Comparison of ENCODE assay signal across 9 mouse cellular contexts in genomic region chr10:80963031-80963975, GRCm38 (mm10). TPM values are rescaled to one million over a fixed set of nuclear protein-coding genes. Genes with fewer than 3 reads are reported as not detected.
DNase-seq lines count a peak whose midpoint lies in the region; ATAC-seq and TF ChIP-seq lines count a peak whose summit lies in the region.
"Had no signal": no experiment of that assay in that cellular context is flagged by ENCODE, and none has a peak within 500 bp of the region (broad histone marks: within the 10 kb centered on the region; RNA-seq: fewer than 3 reads in every experiment).

No protein-coding gene starts in this region.

- no peak for TF ChIP-seq POLR2A in cortical plate, adult 2 months (IDR thresholded peaks at IDR 0.05; ENCODE audit: extremely low read depth, insufficient read depth, low read length)

- no peaks in the 10 kb centered on the region for H3K36me3 ChIP-seq in macrophage (ENCODE audit: inconsistent target)

- no peaks in the 10 kb centered on the region for H3K4me1 ChIP-seq in cortical plate, adult 2 months (ENCODE audit: control insufficient read depth, insufficient read depth, low read length)

- DNase-seq in left cerebral cortex, adult 11 months (ENCODE audit: low spot score), result peak; percentile 35
- DNase-seq in left cerebral cortex, postnatal 14 days (ENCODE audit: low spot score in 2 of 2), result no peak
- DNase-seq in kidney, postnatal 36 days, result peak; percentile 73 to 82
- DNase-seq in yolk sac, embryonic 10.5 days (ENCODE audit: low spot score), result no peak
- DNase-seq in left cerebral cortex, adult 8-10 months (ENCODE audit: low spot score in 2 of 2), result no peak

- no peaks in the 10 kb centered on the region for H3K79me2 ChIP-seq in macrophage (ENCODE audit: inconsistent target)

- ATAC-seq in megakaryocyte-erythroid progenitor cell, adult 5-6 weeks (replicated peaks; ENCODE audit: low FRiP score, low TSS enrichment, poor library complexity, severe bottlenecking), result no peak

- TF ChIP-seq CTCF in cortical plate, adult 2 months (IDR thresholded peaks at IDR 0.05; ENCODE audit: extremely low read depth, insufficient read depth, low read length), result no peak

- 44% methylated on average over 12 of the region's 12 CpGs for WGBS in macrophage (ENCODE audit: missing documents)

- no peak overlapping the region for H3K4me3 ChIP-seq in cortical plate, adult 2 months (ENCODE audit: insufficient read depth, low read length)
- H3K4me3 ChIP-seq in macrophage (ENCODE audit: inconsistent target), result no peak overlapping the region
- H3K4me3 ChIP-seq: megakaryocyte, embryonic 14.5 days had no signal

- intact Hi-C loops in left cerebral cortex, postnatal 14 days (cut with DNase I), result no loop called here

- 0 out of 2 replicates have a peak overlapping the region, but pooled peaks have one; percentile 30 for H3K27ac ChIP-seq in cortical plate, adult 2 months (ENCODE audit: insufficient read depth, low read length)
- H3K27ac ChIP-seq in macrophage, result peak overlapping the region; percentile 76

RNA-seq across cellular contexts. Expression of gene Gadd45b, which starts 33.4 kb away (rescaled TPM):
- 10 to 100 TPM; 11.9 to 12.5 TPM for total RNA-seq in left cerebral cortex, postnatal 14 days (2021)
- 23.9 and 25.6 TPM in 2 replicates for polyA plus RNA-seq in cortical plate, adult 2 months (2012; rRNA removed)
- total RNA-seq in macrophage (2018; cell fraction: chromatin; rRNA removed), result 1,000 to 10,000 TPM in 1 of 26 experiments, 100 to 1,000 TPM in 25; 108 to 1,046 (median 613) TPM
- total RNA-seq in macrophage (2018; cell fraction: cytosol; rRNA removed), result 100 to 1,000 TPM; 117 to 845 (median 491) TPM
- total RNA-seq in macrophage (2018; cell fraction: nucleus; rRNA removed), result 1,000 to 10,000 TPM in 14 of 26 experiments, 100 to 1,000 TPM in 12; 109 to 1,748 (median 1,022) TPM
- polyA plus RNA-seq in macrophage (2018), result 45.9 to 89.8 TPM (median 71.3 TPM) in 3 replicates
- 10 to 100 TPM; 13.8 to 24.0 (median 20.6) TPM for total RNA-seq in left cerebral cortex, adult 8-10 months (2022)
- total RNA-seq in megakaryocyte-erythroid progenitor cell, adult 5-6 weeks (2014; fragmentation: Nextera tagmentation), result not detected in 2 replicates
- 7.5 and 8.7 TPM in 2 replicates for total RNA-seq in megakaryocyte-erythroid progenitor cell, adult 5-6 weeks (2017)

RNA-seq across cellular contexts. Expression of gene Lmnb2, which starts 45.3 kb away (rescaled TPM):
- total RNA-seq in left cerebral cortex, postnatal 14 days (2021), result 10 to 100 TPM; 19.7 to 20.1 TPM
- 23.6 and 24.5 TPM in 2 replicates for polyA plus RNA-seq in cortical plate, adult 2 months (2012; rRNA removed)
- total RNA-seq in macrophage (2018; cell fraction: chromatin; rRNA removed), result 10 to 100 TPM in 19 of 26 experiments, 1 to 10 TPM in 7; 5.1 to 30.1 (median 12.9) TPM
- total RNA-seq in macrophage (2018; cell fraction: cytosol; rRNA removed), result 1 to 10 TPM; 4.0 to 9.6 (median 7.0) TPM
- 10 to 100 TPM in 10 of 26 experiments, 1 to 10 TPM in 16; 4.9 to 32.4 (median 8.3) TPM for total RNA-seq in macrophage (2018; cell fraction: nucleus; rRNA removed)
- 6.2 to 17.4 TPM (median 7.2 TPM) in 3 replicates for polyA plus RNA-seq in macrophage (2018)
- total RNA-seq in left cerebral cortex, adult 8-10 months (2022), result 10 to 100 TPM; 17.6 to 21.2 (median 20.1) TPM
- total RNA-seq in megakaryocyte-erythroid progenitor cell, adult 5-6 weeks (2014; fragmentation: Nextera tagmentation), result 14.9 and 24.4 TPM in 2 replicates
- total RNA-seq in megakaryocyte-erythroid progenitor cell, adult 5-6 weeks (2017), result 24.0 and 29.0 TPM in 2 replicates

RNA-seq across cellular contexts. Expression of gene Gng7, which starts 51.4 kb away (rescaled TPM):
- total RNA-seq in left cerebral cortex, postnatal 14 days (2021), result 100 to 1,000 TPM; 120 to 135 TPM
- polyA plus RNA-seq in cortical plate, adult 2 months (2012; rRNA removed), result 77.9 and 152 TPM in 2 replicates
- 1 to 10 TPM in 3 of 26 experiments, under 1 TPM in 14, not detected in 9; 0.12 to 2.3 (median 0.61) TPM for total RNA-seq in macrophage (2018; cell fraction: chromatin; rRNA removed)
- total RNA-seq in macrophage (2018; cell fraction: cytosol; rRNA removed), result 1 to 10 TPM in 24 of 26 experiments, under 1 TPM in 2; 0.84 to 2.0 (median 1.4) TPM
- total RNA-seq in macrophage (2018; cell fraction: nucleus; rRNA removed), result 1 to 10 TPM in 3 of 26 experiments, under 1 TPM in 21, not detected in 2; 0.29 to 1.4 (median 0.63) TPM
- polyA plus RNA-seq in macrophage (2018), result 0.88 to 1.1 TPM (median 0.93 TPM) in 3 replicates
- 100 to 1,000 TPM; 204 to 252 (median 224) TPM for total RNA-seq in left cerebral cortex, adult 8-10 months (2022)
- 1.5 and 3.6 TPM in 2 replicates for total RNA-seq in megakaryocyte-erythroid progenitor cell, adult 5-6 weeks (2014; fragmentation: Nextera tagmentation)
- 0.14 and 0.46 TPM in 2 replicates for total RNA-seq in megakaryocyte-erythroid progenitor cell, adult 5-6 weeks (2017)

Comparison
In these comparisons a context has a peak if more than half of its experiments do, and no peak if none do; other contexts are left out.
1. DNase-seq: peak in left cerebral cortex, adult 11 months (single experiment) and kidney, postnatal 36 days (2 of 2); none in left cerebral cortex, postnatal 14 days (0 of 2), yolk sac, embryonic 10.5 days (single experiment) and left cerebral cortex, adult 8-10 months (0 of 2).
2. RNA of gene Gng7, which starts 51.4 kb away (total RNA-seq): 204 to 252 TPM in left cerebral cortex, adult 8-10 months and 120 to 135 TPM in left cerebral cortex, postnatal 14 days; 0.14 to 3.6 TPM in megakaryocyte-erythroid progenitor cell, adult 5-6 weeks; every median in the first group is over 10 times any median in the second.